Mouse (Mus musculus) brain, embryonic 14.5 days (tissue): ENCODE data around the gene Gm11564. TPM values are rescaled to one million over a fixed set of nuclear protein-coding genes. Genes with fewer than 3 reads are reported as not detected.
"Not testable (repeated sequence)": the region's sequence is repeated elsewhere in the genome, so short reads cannot be mapped to it uniquely, and the experiment has no call there.

ENCODE experiments used
- DNase-seq: peaks from one replicate; pipeline ENCODE4 v3.0.0-alpha.2; 2011; ENCODE audit warnings: low read depth
- CTCF ChIP-seq: fragments of 200-500 bp; IDR thresholded peaks from 2 replicates; pipeline ENCODE4 v1.5.1; 2012; ENCODE audit warnings: inconsistent platforms, mild to moderate bottlenecking, moderate library complexity, borderline replicate concordance; ENCODE audit not compliant: insufficient read depth, insufficient read length; ENCODE audit errors: extremely low read depth
- POLR2A ChIP-seq: fragments of 200-500 bp; IDR thresholded peaks from 2 replicates; pipeline ENCODE4 v1.6.1; 2012; ENCODE audit warnings: mild to moderate bottlenecking, inconsistent platforms, borderline replicate concordance; ENCODE audit not compliant: poor library complexity, insufficient read depth, insufficient read length, severe bottlenecking; ENCODE audit errors: extremely low read depth
- polyA plus RNA-seq: library from polyadenylated mRNA; depleted of rRNA; stranded (reverse); fragments of >200 nt; gene quantifications from 2 replicates; pipeline ENCODE4 v1.2.3, GENCODE M21; 2012; rRNA removed

Gene Gm11564
- polyA plus RNA-seq, 1 experiment, result not detected

DNA sequence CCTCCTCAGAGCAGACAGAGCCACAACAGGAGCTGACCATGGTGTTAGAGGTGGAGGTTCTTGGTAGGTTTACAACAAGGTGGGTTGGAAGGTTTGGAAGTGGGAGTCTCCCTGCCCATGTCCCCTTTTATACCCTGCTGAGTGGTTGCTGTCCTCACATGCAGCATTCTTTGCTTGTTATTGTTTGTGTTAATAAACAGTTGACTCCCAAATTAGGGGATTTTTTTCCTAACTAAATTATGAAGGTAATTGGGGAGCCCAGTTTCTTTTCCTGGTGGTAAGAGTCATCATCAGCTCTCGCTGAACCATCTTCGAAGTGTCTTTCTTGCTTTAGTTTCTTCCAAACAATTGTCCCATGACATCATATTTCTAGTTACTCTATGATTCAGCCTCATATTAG, 34.9 kb downstream of the Gm11564 start, which contains the start of gene Krtap4-8:
Gene Krtap4-8 (minus strand): TSS at position 101 of the 400 bp plus-strand sequence.
- TF ChIP-seq POLR2A (no peak), CTCF (no peak)
- DNase-seq, result no peak

DNA sequence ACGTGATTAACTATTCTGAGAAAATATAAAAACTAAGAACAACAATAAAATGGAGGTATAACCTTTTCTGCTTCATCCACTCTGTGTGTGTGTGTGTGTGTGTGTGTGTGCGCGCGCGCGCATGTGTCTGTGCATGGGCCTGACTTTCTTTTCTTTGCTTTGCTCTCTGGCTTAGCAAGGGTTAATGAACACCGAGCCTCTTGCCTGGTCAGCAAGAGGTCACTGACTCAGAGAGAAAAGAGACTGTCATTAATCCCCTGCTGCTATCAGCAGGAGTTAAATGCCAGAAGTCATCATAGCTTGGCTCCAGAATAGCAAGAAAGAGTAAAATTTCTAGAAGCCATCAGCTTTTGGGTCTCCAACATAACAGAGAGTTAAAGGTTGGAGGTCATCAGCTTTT, 37.1 kb downstream of the Gm11564 start:
- no peak for DNase-seq
- TF ChIP-seq CTCF (no peak), POLR2A (no peak)

DNA sequence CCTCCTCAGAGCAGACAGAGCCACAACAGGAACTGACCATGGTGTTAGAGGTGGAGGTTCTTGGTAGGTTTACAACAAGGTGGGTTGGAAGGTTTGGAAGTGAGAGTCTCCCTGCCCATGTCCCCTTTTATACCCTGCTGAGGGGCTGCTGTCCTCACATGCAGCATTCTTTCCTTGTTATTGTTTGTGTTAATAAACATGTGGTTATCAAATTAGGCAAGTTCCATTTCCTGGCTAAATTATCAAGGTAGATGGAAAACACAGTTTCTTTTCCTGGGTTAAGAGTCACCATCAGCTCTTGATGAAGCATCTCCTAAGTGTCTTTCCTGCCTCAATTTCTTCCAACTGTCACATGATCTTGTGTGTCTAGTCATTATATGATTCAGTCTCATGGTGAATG, 42.7 kb downstream of the Gm11564 start, which contains the start of gene Gm11595:
Gene Gm11595 (minus strand): TSS at position 101 of the 400 bp plus-strand sequence.
- not testable (repeated sequence) for DNase-seq

DNA sequence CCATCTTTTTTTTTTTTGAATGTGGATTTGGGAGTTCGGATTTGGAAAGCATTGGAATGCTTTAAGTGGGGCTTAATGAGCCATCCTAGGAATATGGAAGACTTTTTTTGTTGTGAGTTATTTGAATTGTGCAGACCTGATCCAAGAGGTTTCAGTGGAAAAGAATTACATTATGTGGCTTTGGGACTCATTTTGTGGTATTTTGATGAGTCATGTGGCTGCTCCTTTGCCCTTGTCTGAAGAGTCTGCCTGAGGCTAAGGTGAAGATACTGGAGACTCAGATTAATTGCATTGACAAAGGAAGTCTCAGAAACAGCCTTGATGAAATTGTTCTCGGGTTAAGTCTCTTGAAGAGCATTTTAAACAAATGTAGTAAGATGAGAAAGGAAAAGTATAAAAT, 47.1 kb downstream of the Gm11564 start:
- no peak for DNase-seq
- TF ChIP-seq POLR2A (no peak), CTCF (no peak)

Other genes with a start within 250 kb of the Gm11564 start
- not detected in 2 replicates for gene Krtap3-1, start 249.0 kb downstream of the Gm11564 start, polyA plus RNA-seq
- not detected in 2 replicates for gene Krtap1-5, start 234.7 kb downstream of the Gm11564 start, polyA plus RNA-seq
- gene Krtap1-4, start 232.0 kb downstream of the Gm11564 start, polyA plus RNA-seq, result not detected in 2 replicates
- gene Krtap1-3, start 224.3 kb downstream of the Gm11564 start, polyA plus RNA-seq, result not detected in 2 replicates
- gene Krtap9-3, start 217.6 kb downstream of the Gm11564 start, polyA plus RNA-seq, result not detected in 2 replicates
- not detected in 2 replicates for gene Gm11938, start 212.4 kb downstream of the Gm11564 start, polyA plus RNA-seq
- not detected in 2 replicates for gene Gm11937, start 205.5 kb downstream of the Gm11564 start, polyA plus RNA-seq
- gene Krtap2-4, start 200.8 kb downstream of the Gm11564 start, polyA plus RNA-seq, result not detected in 2 replicates
- gene Gm11562, start 195.2 kb downstream of the Gm11564 start, polyA plus RNA-seq, result not detected in 2 replicates
- not detected in 2 replicates for gene Krtap4-1, start 187.4 kb downstream of the Gm11564 start, polyA plus RNA-seq
- not detected in 2 replicates for gene Krtap4-2, start 180.6 kb downstream of the Gm11564 start, polyA plus RNA-seq
- gene Krtap4-7, start 171.6 kb downstream of the Gm11564 start, polyA plus RNA-seq, result not detected in 2 replicates
- gene Gm11555, start 165.4 kb downstream of the Gm11564 start, polyA plus RNA-seq, result not detected in 2 replicates
- gene Gm11563, start 156.7 kb downstream of the Gm11564 start, polyA plus RNA-seq, result not detected in 2 replicates
- not detected in 2 replicates for gene Krtap4-6, start 149.7 kb downstream of the Gm11564 start, polyA plus RNA-seq
- gene Gm14190, start 124.9 kb downstream of the Gm11564 start, polyA plus RNA-seq, result not detected in 2 replicates
- gene Gm14180, start 81.4 kb downstream of the Gm11564 start, polyA plus RNA-seq, result not detected in 2 replicates
- gene Gm11595, start 42.8 kb downstream of the Gm11564 start, polyA plus RNA-seq, result not detected in 2 replicates
- not detected in 2 replicates for gene Krtap4-8, start 35.0 kb downstream of the Gm11564 start, polyA plus RNA-seq
- not detected in 2 replicates for gene Krtap4-9, start 30.5 kb downstream of the Gm11564 start, polyA plus RNA-seq
- gene Gm11596, start 22.2 kb downstream of the Gm11564 start, polyA plus RNA-seq, result not detected in 2 replicates
- gene Gm11569, start 16.7 kb downstream of the Gm11564 start, polyA plus RNA-seq, result not detected in 2 replicates
- gene Gm11554, start 11.2 kb downstream of the Gm11564 start, polyA plus RNA-seq, result not detected in 2 replicates
- not detected in 2 replicates for gene Krtap4-13, start 5.8 kb downstream of the Gm11564 start, polyA plus RNA-seq
- gene 2300003K06Rik, start 22.4 kb upstream of the Gm11564 start, polyA plus RNA-seq, result not detected in 2 replicates
- gene Krtap4-16, start 35.9 kb upstream of the Gm11564 start, polyA plus RNA-seq, result not detected in 2 replicates
- not detected in 2 replicates for gene Gm11568, start 42.3 kb upstream of the Gm11564 start, polyA plus RNA-seq
- gene Gm11559, start 48.8 kb upstream of the Gm11564 start, polyA plus RNA-seq, result not detected in 2 replicates
- gene Krtap9-1, start 57.7 kb upstream of the Gm11564 start, polyA plus RNA-seq, result not detected in 2 replicates
- not detected in 2 replicates for gene Gm11567, start 63.5 kb upstream of the Gm11564 start, polyA plus RNA-seq
- gene Krtap31-1, start 92.3 kb upstream of the Gm11564 start, polyA plus RNA-seq, result not detected in 2 replicates
- not detected in 2 replicates for gene Gm11565, start 99.1 kb upstream of the Gm11564 start, polyA plus RNA-seq
- gene Krtap31-2, start 120.6 kb upstream of the Gm11564 start, polyA plus RNA-seq, result not detected in 2 replicates
- gene Krtap9-5, start 132.8 kb upstream of the Gm11564 start, polyA plus RNA-seq, result not detected in 2 replicates
- not detected in 2 replicates for gene Krtap29-1, start 163.4 kb upstream of the Gm11564 start, polyA plus RNA-seq
- 0.04 TPM in 1 of 2 replicates, not detected in the other for gene Krtap16-1, start 170.9 kb upstream of the Gm11564 start, polyA plus RNA-seq
- gene Krtap17-1, start 178.3 kb upstream of the Gm11564 start, polyA plus RNA-seq, result 0.19 and 0.27 TPM in 2 replicates
- not detected in 2 replicates for gene Krt33a, start 200.5 kb upstream of the Gm11564 start, polyA plus RNA-seq
- 0.04 TPM in 1 of 2 replicates, not detected in the other for gene Krt33b, start 214.2 kb upstream of the Gm11564 start, polyA plus RNA-seq
- gene Krt34, start 225.9 kb upstream of the Gm11564 start, polyA plus RNA-seq, result not detected in 2 replicates
- not detected in 2 replicates for gene Krt31, start 234.9 kb upstream of the Gm11564 start, polyA plus RNA-seq